Mouse (Mus musculus): ENCODE measurements around the gene Gm973.
A peak's percentile ranks its signal among the peaks of the same experiment; 100 is the strongest.

The Gm973 gene

GRCm38 (mm10) chr1:59542231-59542630 is 26.2 kb downstream of the Gm973 start:
- DNase-seq (ENCODE audit: low spot score in 2 of 2): no peak

GRCm38 (mm10) chr1:59543911-59544310 is 27.8 kb downstream of the Gm973 start:
- DNase-seq (ENCODE audit: low spot score in 2 of 2): no peak

- DNase-seq (ENCODE audit: low spot score in 2 of 2): no peak
Observed at GRCm38 (mm10) chr1:59548486-59548885, 32.4 kb downstream of the Gm973 start.

- DNase-seq (ENCODE audit: low spot score in 2 of 2): no peak
Observed at GRCm38 (mm10) chr1:59549036-59549675, 33.1 kb downstream of the Gm973 start.

- no peak for DNase-seq (ENCODE audit: low spot score in 2 of 2)
Observed at GRCm38 (mm10) chr1:59550227-59550626, 34.2 kb downstream of the Gm973 start.

GRCm38 (mm10) chr1:59550996-59551395 is 34.9 kb downstream of the Gm973 start:
- DNase-seq (ENCODE audit: low spot score in 2 of 2): no peak

- no peak for DNase-seq (ENCODE audit: low spot score in 2 of 2)
Observed at GRCm38 (mm10) chr1:59553708-59554107, 37.6 kb downstream of the Gm973 start.

GRCm38 (mm10) chr1:59563581-59563980 is 47.5 kb downstream of the Gm973 start:
- DNase-seq (ENCODE audit: low spot score in 2 of 2): no peak

GRCm38 (mm10) chr1:59565804-59566203 is 49.7 kb downstream of the Gm973 start:
- DNase-seq (ENCODE audit: low spot score in 2 of 2): no peak

GRCm38 (mm10) chr1:59566281-59566680 is 50.2 kb downstream of the Gm973 start:
- no peak for DNase-seq (ENCODE audit: low spot score in 2 of 2)

- no peak for DNase-seq (ENCODE audit: low spot score in 2 of 2)
Observed at GRCm38 (mm10) chr1:59566926-59567325, 50.9 kb downstream of the Gm973 start.

GRCm38 (mm10) chr1:59567521-59567920 is 51.5 kb downstream of the Gm973 start:
- no peak for DNase-seq (ENCODE audit: low spot score in 2 of 2)

- no peak for DNase-seq (ENCODE audit: low spot score in 2 of 2)
Observed at GRCm38 (mm10) chr1:59568283-59568682, 52.2 kb downstream of the Gm973 start.

- DNase-seq (ENCODE audit: low spot score in 2 of 2): no peak
Observed at GRCm38 (mm10) chr1:59569301-59569700, 53.2 kb downstream of the Gm973 start.

- no peak for DNase-seq (ENCODE audit: low spot score in 2 of 2)
Observed at GRCm38 (mm10) chr1:59570767-59571166, 54.7 kb downstream of the Gm973 start.

GRCm38 (mm10) chr1:59571502-59571901 is 55.4 kb downstream of the Gm973 start:
- no peak for DNase-seq (ENCODE audit: low spot score in 2 of 2)

- DNase-seq (ENCODE audit: low spot score in 2 of 2): no peak
Observed at GRCm38 (mm10) chr1:59573843-59574242, 57.8 kb downstream of the Gm973 start.

GRCm38 (mm10) chr1:59574262-59575187 is 58.5 kb downstream of the Gm973 start:
- peak; percentile 65 to 71 for DNase-seq (ENCODE audit: low spot score in 2 of 2)

- DNase-seq (ENCODE audit: low spot score in 2 of 2): no peak
Observed at GRCm38 (mm10) chr1:59578770-59579169, 62.7 kb downstream of the Gm973 start.

GRCm38 (mm10) chr1:59579327-59579726 is 63.3 kb downstream of the Gm973 start:
- no peak for DNase-seq (ENCODE audit: low spot score in 2 of 2)

GRCm38 (mm10) chr1:59580131-59580751 is 64.2 kb downstream of the Gm973 start:
- no peak for DNase-seq (ENCODE audit: low spot score in 2 of 2)

GRCm38 (mm10) chr1:59580880-59581279 is 64.8 kb downstream of the Gm973 start:
- no peak for DNase-seq (ENCODE audit: low spot score in 2 of 2)
